Comparison of ENCODE assay signal across 17 mouse cellular contexts in the genomic region with DNA sequence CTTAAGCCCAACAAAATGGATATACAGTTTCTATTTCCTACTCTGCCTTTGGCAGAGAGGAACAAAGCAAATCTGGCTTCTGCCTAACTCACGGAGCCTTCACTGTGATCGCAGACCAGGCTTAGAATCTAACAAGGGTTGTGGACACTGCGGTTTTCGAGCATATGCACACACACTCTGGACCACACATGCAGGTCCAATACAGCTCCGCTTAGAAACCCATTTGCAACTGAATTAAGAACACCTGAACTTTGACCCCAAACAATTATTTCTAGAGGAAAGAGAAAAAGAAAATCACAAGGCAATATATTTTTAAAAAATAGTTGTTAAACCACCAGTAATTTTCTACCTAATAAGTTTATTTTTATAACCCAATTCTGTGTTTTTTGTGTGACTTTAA.
"Had no signal": no experiment of that assay in that cellular context is flagged by ENCODE, and none has a peak within 500 bp of the region (broad histone marks: within the 10 kb centered on the region; RNA-seq: fewer than 3 reads in every experiment).

No protein-coding gene starts in this region.

- H3K4me3 ChIP-seq: lung, embryonic 15.5 days; megakaryocyte, embryonic 14.5 days; midbrain, embryonic 13.5 days; midbrain, embryonic 15.5 days; neural tube, embryonic 12.5 days; stomach, embryonic 15.5 days had no signal

- DNase-seq: lung, adult 2 months; lung, postnatal 14 days; lung, postnatal 36 days; right cerebral cortex, postnatal 14 days; thymus, adult 2 months; thymus, postnatal 14 days; thymus, postnatal 36 days had no signal

- H3K4me2 ChIP-seq: lung, embryonic 15.5 days; midbrain, embryonic 11.5 days; midbrain, embryonic 13.5 days; midbrain, embryonic 15.5 days; neural tube, embryonic 12.5 days; stomach, embryonic 15.5 days had no signal

- H3K27ac ChIP-seq: lung, embryonic 15.5 days; macrophage; midbrain, embryonic 13.5 days; midbrain, embryonic 15.5 days; neural tube, embryonic 12.5 days; stomach, embryonic 15.5 days; stomach, postnatal 0 days had no signal

- ATAC-seq: lung, postnatal 0 days; midbrain, embryonic 13.5 days; midbrain, embryonic 15.5 days had no signal

- H3K9me3 ChIP-seq: lung, embryonic 15.5 days; megakaryocyte, embryonic 14.5 days; midbrain, embryonic 13.5 days; midbrain, embryonic 15.5 days; neural tube, embryonic 12.5 days; stomach, embryonic 15.5 days had no signal

- H3K4me1 ChIP-seq: lung, embryonic 15.5 days; midbrain, embryonic 13.5 days; midbrain, embryonic 15.5 days; neural tube, embryonic 12.5 days; stomach, embryonic 15.5 days had no signal

- H3K27me3 ChIP-seq: lung, embryonic 15.5 days; megakaryocyte, embryonic 14.5 days; midbrain, embryonic 13.5 days; midbrain, embryonic 15.5 days; neural tube, embryonic 12.5 days; stomach, embryonic 15.5 days had no signal

- H3K9ac ChIP-seq: lung, embryonic 15.5 days; midbrain, embryonic 13.5 days; midbrain, embryonic 15.5 days; neural tube, embryonic 12.5 days; stomach, embryonic 15.5 days had no signal
